Mouse (Mus musculus) C2C12 (cell line): ENCODE measurements at regions not wholly inside any gene's neighbourhood (a gene's known extent, or its start where the extent isn't known, plus 50 kb on each side); places are given as distances from the start of the nearest gene placed in this dataset.

Experiments
- H3K27me3 ChIP-seq: one replicate; pipeline ENCODE4 v1.6.1; 2011; ENCODE audit not compliant: control insufficient read depth, insufficient read depth, insufficient read length
- H3K36me3 ChIP-seq: one replicate; pipeline ENCODE4 v1.6.1; 2011; ENCODE audit not compliant: control insufficient read depth, insufficient read depth
- H3K4me3 ChIP-seq: one replicate; pipeline ENCODE4 v1.5.1; 2011; ENCODE audit warnings: mild to moderate bottlenecking, control low read depth; ENCODE audit not compliant: poor library complexity, insufficient read depth, severe bottlenecking
- H3K79me2 ChIP-seq: one replicate; pipeline ENCODE4 v1.6.1; 2011; ENCODE audit not compliant: control insufficient read depth, insufficient read depth
- H3K79me3 ChIP-seq: one replicate; pipeline ENCODE4 v1.6.1; 2011; ENCODE audit warnings: low read depth, control low read depth
- H3ac ChIP-seq: one replicate; pipeline ENCODE3; 2011; ENCODE audit warnings: low read depth; ENCODE audit not compliant: control insufficient read depth, insufficient read length
- CEBPB ChIP-seq: IDR thresholded peaks from one replicate; pipeline ENCODE4 v1.6.1; 2011; ENCODE audit warnings: low read depth, mild to moderate bottlenecking, control low read depth, moderate library complexity
- CTCF ChIP-seq: IDR thresholded peaks from one replicate; pipeline ENCODE4 v1.5.1; 2011; ENCODE audit not compliant: control insufficient read depth, insufficient read depth, insufficient read length
- FOSL1 ChIP-seq: IDR thresholded peaks from one replicate; pipeline ENCODE4 v1.8.0; 2011; ENCODE audit warnings: mild to moderate bottlenecking, low read length; ENCODE audit not compliant: poor library complexity, insufficient read depth, severe bottlenecking
- MAX ChIP-seq: IDR thresholded peaks from one replicate; pipeline ENCODE4 v1.6.1; 2011; ENCODE audit warnings: mild to moderate bottlenecking, control low read depth
- MYOD1 ChIP-seq: IDR thresholded peaks from one replicate; pipeline ENCODE4 v1.6.1; 2011; ENCODE audit warnings: low read depth; ENCODE audit not compliant: control insufficient read depth, insufficient read length
- MYOG ChIP-seq: IDR thresholded peaks from one replicate; pipeline ENCODE4 v1.6.1; 2011; ENCODE audit not compliant: control insufficient read depth, insufficient read length; ENCODE audit errors: extremely low read depth
- USF1 ChIP-seq: IDR thresholded peaks from one replicate; pipeline ENCODE4 v1.6.1; 2011; ENCODE audit warnings: low read depth, mild to moderate bottlenecking, control low read depth, moderate library complexity

GRCm38 (mm10) chr10:95102981-95103380, 158.3 kb upstream of the Plxnc1 start:
- no peak overlapping the region for H3K4me3 ChIP-seq
- no peaks in the 10 kb centered on the region for H3K27me3 ChIP-seq
- H3K36me3 ChIP-seq, result no peaks in the 10 kb centered on the region
- H3K79me2 ChIP-seq, result no peaks in the 10 kb centered on the region
- H3K79me3 ChIP-seq, result no peaks in the 10 kb centered on the region
- H3ac ChIP-seq, result no peak overlapping the region
- no peak for TF ChIP-seq MAX
- TF ChIP-seq CTCF, result no peak
- TF ChIP-seq FOSL1, result no peak
- TF ChIP-seq MYOD1, result no peak
- TF ChIP-seq MYOG, result no peak
- no peak for TF ChIP-seq USF1
- TF ChIP-seq CEBPB, result no peak

DNA sequence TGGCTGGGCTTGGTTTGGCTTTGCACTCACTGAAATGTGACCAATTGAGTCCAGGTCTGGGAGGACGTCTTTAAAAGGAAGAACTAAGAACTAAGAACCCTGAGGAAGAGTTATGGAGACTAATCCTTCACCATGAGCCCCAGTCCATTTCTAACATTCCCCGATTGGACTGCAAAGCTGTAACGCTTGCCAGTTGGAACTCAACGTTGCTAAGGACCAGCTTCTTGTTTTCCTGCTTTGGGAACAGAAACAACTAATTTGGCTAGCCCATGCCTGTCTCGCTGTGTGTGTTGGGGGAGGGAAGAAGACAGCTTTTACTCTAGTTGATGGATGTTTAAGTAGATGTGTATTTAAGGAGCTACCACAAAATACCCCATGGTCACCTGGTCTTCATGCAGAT, 155.3 kb upstream of the Plxnc1 start:
- no peak overlapping the region for H3ac ChIP-seq
- no peaks in the 10 kb centered on the region for H3K79me2 ChIP-seq
- no peaks in the 10 kb centered on the region for H3K27me3 ChIP-seq
- no peak overlapping the region for H3K4me3 ChIP-seq
- no peaks in the 10 kb centered on the region for H3K79me3 ChIP-seq
- TF ChIP-seq CTCF (no peak), FOSL1 (no peak), MYOD1 (no peak), MYOG (no peak), CEBPB (no peak), USF1 (no peak), MAX (no peak)
- H3K36me3 ChIP-seq, result no peaks in the 10 kb centered on the region

DNA sequence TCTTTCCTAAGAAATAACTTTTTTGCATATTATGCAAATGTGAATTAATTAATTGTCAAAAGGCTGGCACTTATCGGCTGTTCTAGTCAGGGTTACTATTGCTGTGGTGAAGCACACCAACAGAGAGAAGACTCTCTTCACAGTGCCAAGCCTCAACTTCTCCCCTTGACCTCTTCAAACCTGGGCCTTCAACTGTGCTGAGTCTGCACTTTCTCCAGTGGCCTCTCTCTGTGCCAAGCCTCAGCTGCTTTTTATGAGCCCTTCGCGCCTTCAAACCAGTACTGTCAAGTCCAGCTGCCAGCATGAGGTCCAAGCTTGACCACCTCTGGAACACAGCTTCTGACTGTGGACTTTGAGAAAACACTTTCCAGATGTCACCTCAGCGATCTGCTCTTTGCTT, 151.2 kb upstream of the Plxnc1 start:
- Histone ChIP-seq H3K79me2 (no peaks in the 10 kb centered on the region), H3K4me3 (no peak overlapping the region), H3ac (no peak overlapping the region), H3K79me3 (no peaks in the 10 kb centered on the region), H3K27me3 (no peaks in the 10 kb centered on the region), H3K36me3 (no peaks in the 10 kb centered on the region)
- TF ChIP-seq MAX, result no peak
- no peak for TF ChIP-seq FOSL1
- no peak for TF ChIP-seq CEBPB
- TF ChIP-seq USF1, result no peak
- no peak for TF ChIP-seq CTCF
- no peak for TF ChIP-seq MYOG
- TF ChIP-seq MYOD1, result no peak

DNA sequence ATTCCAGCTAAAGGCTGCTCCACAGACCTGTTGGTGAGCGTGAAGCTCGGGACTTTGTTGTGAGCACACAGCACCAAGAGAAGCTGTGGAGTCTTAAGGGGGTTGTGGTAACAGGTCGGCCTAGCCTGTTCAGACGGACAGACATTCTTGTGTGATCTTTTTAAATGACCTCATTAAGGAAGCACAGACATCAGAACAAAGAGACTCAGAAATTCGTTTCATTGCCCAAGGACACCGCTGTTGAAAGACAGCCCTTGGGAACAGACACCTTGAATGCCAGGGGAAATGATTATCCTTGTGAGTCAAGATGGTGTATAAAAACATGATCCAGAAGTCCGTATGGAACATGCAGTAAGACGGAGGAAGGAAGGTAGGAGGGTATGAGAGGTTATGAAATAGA, 150.1 kb upstream of the Plxnc1 start:
- TF ChIP-seq MYOG, result no peak
- no peak for TF ChIP-seq MYOD1
- no peak for TF ChIP-seq MAX
- TF ChIP-seq USF1, result no peak
- no peak for TF ChIP-seq CEBPB
- TF ChIP-seq FOSL1, result no peak
- no peak for TF ChIP-seq CTCF
- H3K27me3 ChIP-seq, result no peaks in the 10 kb centered on the region
- H3K36me3 ChIP-seq, result no peaks in the 10 kb centered on the region
- H3K4me3 ChIP-seq, result no peak overlapping the region
- H3K79me2 ChIP-seq, result no peaks in the 10 kb centered on the region
- no peak overlapping the region for H3ac ChIP-seq
- no peaks in the 10 kb centered on the region for H3K79me3 ChIP-seq

- TF ChIP-seq MAX, result no peak
- TF ChIP-seq USF1, result no peak
- TF ChIP-seq MYOD1, result no peak
- no peak for TF ChIP-seq CTCF
- TF ChIP-seq CEBPB, result no peak
- no peak for TF ChIP-seq FOSL1
- no peaks in the 10 kb centered on the region for H3K36me3 ChIP-seq
- no peaks in the 10 kb centered on the region for H3K79me3 ChIP-seq
- no peak overlapping the region for H3ac ChIP-seq
- H3K27me3 ChIP-seq, result no peaks in the 10 kb centered on the region
- no peaks in the 10 kb centered on the region for H3K79me2 ChIP-seq
- H3K4me3 ChIP-seq, result no peak overlapping the region
Observed at GRCm38 (mm10) chr10:95093266-95093665, 148.6 kb upstream of the Plxnc1 start.

DNA sequence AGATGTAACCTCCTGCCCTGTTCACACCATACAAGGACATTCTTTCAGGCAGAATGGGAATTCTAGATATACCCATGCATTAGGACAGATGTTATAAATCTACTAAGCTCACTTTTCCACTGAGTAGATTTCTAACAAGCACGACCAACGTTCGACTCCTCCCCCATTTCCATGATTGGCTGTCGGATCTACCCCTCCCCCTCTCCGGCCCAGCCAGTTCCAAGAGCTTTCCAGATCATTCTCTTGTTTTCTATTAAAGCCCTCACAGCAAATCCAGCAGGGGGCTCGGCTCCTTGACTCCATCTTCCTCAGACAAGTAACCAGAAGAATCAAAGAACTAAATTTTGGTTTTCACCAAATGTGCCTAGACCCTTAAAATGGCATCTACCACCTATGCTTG, 146.5 kb upstream of the Plxnc1 start:
- H3K79me3 ChIP-seq, result no peaks in the 10 kb centered on the region
- H3K36me3 ChIP-seq, result no peaks in the 10 kb centered on the region
- H3K27me3 ChIP-seq, result no peaks in the 10 kb centered on the region
- no peak for TF ChIP-seq MYOD1
- no peaks in the 10 kb centered on the region for H3K79me2 ChIP-seq
- no peak overlapping the region for H3K4me3 ChIP-seq
- no peak overlapping the region for H3ac ChIP-seq

DNA sequence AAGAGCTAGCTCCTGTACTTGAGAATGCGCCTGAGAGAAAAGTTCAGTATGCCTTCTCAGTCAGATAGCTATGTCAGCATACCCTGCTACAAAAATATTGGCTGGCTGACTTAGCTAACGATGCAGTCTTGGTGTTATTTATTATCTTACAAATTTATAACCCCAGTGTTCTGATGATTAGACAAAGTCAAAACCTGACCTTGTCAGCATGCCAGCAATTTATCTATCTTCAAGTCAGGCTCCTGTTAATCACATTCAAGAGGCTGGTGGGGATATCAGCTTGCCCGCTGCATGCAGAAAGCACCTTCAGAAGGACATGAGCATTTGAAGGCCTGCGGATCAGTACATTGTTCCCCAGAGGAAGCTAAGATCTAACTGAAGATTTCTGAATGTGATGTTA, 146.0 kb upstream of the Plxnc1 start:
- Histone ChIP-seq H3K4me3 (no peak overlapping the region), H3K79me3 (no peaks in the 10 kb centered on the region), H3K36me3 (no peaks in the 10 kb centered on the region), H3K27me3 (no peaks in the 10 kb centered on the region), H3K79me2 (no peaks in the 10 kb centered on the region), H3ac (no peak overlapping the region)
- TF ChIP-seq FOSL1, result no peak
- TF ChIP-seq MYOG, result no peak
- TF ChIP-seq MAX, result no peak
- no peak for TF ChIP-seq CEBPB
- TF ChIP-seq MYOD1, result no peak
- no peak for TF ChIP-seq CTCF
- TF ChIP-seq USF1, result no peak
